Mouse (Mus musculus) embryonic fibroblast, embryonic 13.5 days (primary cell): ENCODE results near the gene Fam178b.

ENCODE experiments used
- CTCF ChIP-seq: IDR thresholded peaks from 2 replicates; pipeline ENCODE4 v1.5.1; 2011; ENCODE audit warnings: mild to moderate bottlenecking, control low read depth, low read length, moderate library complexity, borderline replicate concordance; ENCODE audit not compliant: insufficient read depth
- POLR2A ChIP-seq: IDR thresholded peaks from 2 replicates; pipeline ENCODE4 v1.6.1; 2011; ENCODE audit warnings: low read depth, mild to moderate bottlenecking, control low read depth, low read length, moderate library complexity

- TF ChIP-seq CTCF (no peak), POLR2A (no peak)
Observed at GRCm38 (mm10) chr1:36708626-36709025, 25.6 kb upstream of the Fam178b start.
